Mouse (Mus musculus): ENCODE measurements around the gene Uba52. TPM values are rescaled to one million over a fixed set of nuclear protein-coding genes. Genes with fewer than 3 reads are reported as not detected.

Uba52 gene
- polyA plus RNA-seq, 1 experiment from 2014 or later, result 843 TPM

GRCm38 (mm10) chr8:70469938-70470337, 40.7 kb downstream of the Uba52 start:
- H3K4me3 ChIP-seq (replicated peaks), result no peak overlapping the region
- H3K4me1 ChIP-seq, result peaks cover 16% of the 10 kb centered on the region
- ATAC-seq (ENCODE audit: insufficient read depth, low FRiP score, low read depth), result no peak
- no peaks in the 10 kb centered on the region for H3K9me3 ChIP-seq
- 68% methylated on average over 2 of the region's 2 CpGs for WGBS
- H3K36me3 ChIP-seq, result 0 out of 2 replicates have a peak, but pooled peaks cover under 1% of the 10 kb centered on the region
- H3K27ac ChIP-seq, result no peak overlapping the region
- no peaks in the 10 kb centered on the region for H3K27me3 ChIP-seq (replicated peaks)
- H3K4me2 ChIP-seq, result no peak overlapping the region
- H3K9ac ChIP-seq, result no peak overlapping the region

DNA sequence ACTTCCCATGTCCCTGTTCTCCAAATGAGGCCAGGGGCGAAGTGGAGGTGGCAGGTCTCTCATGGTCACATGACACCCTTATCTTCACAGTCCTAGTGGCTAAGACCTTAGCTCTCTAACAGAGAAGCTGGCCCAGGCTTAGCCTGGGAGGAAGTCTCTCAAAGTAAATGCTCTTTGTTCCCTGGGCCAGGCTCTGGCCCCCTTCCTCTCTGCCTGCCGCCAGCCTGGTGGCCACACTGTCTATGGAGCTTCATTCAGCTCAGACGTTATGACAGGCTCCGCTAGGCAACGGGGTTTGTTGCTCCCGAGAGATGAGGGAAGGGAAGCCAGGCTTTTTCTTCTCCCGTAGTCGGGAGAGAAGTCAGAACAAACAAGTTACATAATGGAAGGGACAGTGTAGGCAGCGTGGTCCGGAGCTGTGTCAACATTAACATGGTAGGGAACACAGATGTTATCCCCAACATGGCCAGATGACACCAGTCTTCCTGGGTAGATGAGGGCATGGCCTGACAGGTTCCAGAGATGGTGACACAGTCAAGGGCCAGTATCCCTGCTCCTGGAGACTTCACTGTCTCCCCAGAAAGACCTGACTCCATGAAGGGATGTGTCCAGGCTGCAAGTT, 41.2 kb downstream of the Uba52 start:
- Histone ChIP-seq H3K4me2 (no peak overlapping the region), H3K4me3 (replicated peaks) (no peak overlapping the region), H3K9me3 (no peaks in the 10 kb centered on the region), H3K27me3 (replicated peaks) (no peaks in the 10 kb centered on the region), H3K9ac (no peak overlapping the region), H3K4me1 (peaks cover 16% of the 10 kb centered on the region), H3K27ac (no peak overlapping the region), H3K36me3 (no peaks in the 10 kb centered on the region)
- 49% methylated on average over 10 of the region's 10 CpGs for WGBS
- ATAC-seq (ENCODE audit: insufficient read depth, low FRiP score, low read depth), result no peak; the same call in 1 of the 2 replicates

DNA sequence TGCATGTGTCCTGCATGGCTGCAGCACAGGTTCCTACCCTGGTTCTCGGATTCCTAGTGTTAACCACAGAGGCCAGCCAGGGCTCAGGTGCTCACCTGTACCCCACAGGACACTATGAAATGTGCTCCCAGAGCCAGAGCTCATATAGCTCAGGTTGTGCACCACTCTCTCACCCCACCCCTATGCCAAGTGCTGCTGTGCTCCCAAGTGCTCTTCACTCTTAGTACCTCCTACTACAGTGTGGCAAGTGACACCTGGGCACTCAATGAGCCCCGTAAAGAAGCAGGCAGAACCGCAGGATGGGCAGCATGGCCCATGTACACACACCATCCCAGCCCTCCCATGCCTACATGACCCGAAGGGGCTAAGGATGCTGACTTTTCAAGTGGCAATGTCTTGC, 41.9 kb downstream of the Uba52 start:
- H3K27me3 ChIP-seq (replicated peaks), result no peaks in the 10 kb centered on the region
- no peaks in the 10 kb centered on the region for H3K9me3 ChIP-seq
- H3K4me3 ChIP-seq (replicated peaks), result no peak overlapping the region
- peaks cover 16% of the 10 kb centered on the region for H3K4me1 ChIP-seq
- no peak for ATAC-seq (ENCODE audit: insufficient read depth, low FRiP score, low read depth)
- WGBS, result 91% methylated on average over 4 of the region's 4 CpGs
- no peak overlapping the region for H3K9ac ChIP-seq
- H3K4me2 ChIP-seq, result no peak overlapping the region
- no peaks in the 10 kb centered on the region for H3K36me3 ChIP-seq
- no peak overlapping the region for H3K27ac ChIP-seq

DNA sequence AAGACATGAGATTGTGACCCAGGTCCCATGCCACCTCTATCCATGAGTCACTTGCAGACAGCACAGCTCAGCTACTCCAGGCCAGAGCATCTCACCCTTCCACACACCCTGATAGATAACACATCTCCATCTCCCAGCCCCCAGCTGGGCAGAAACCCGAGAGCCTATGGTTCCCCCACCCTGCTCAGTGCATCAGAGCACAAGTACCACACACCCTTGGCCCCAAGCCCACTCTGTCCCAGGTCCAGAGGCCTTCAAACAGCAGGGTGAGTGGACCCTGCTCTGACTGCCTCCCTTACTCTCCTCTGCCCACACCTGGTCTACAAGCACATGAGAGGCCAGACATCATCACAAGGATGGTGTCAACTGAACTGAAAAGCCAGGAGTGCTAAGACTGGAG, 42.7 kb downstream of the Uba52 start:
- H3K9me3 ChIP-seq, result no peaks in the 10 kb centered on the region
- WGBS, result 65% methylated on average over 1 of the region's 1 CpGs
- H3K4me3 ChIP-seq (replicated peaks), result no peak overlapping the region
- no peaks in the 10 kb centered on the region for H3K27me3 ChIP-seq (replicated peaks)
- H3K4me2 ChIP-seq, result no peak overlapping the region
- H3K9ac ChIP-seq, result no peak overlapping the region
- peaks cover 16% of the 10 kb centered on the region for H3K4me1 ChIP-seq
- H3K36me3 ChIP-seq, result no peaks in the 10 kb centered on the region
- H3K27ac ChIP-seq, result no peak overlapping the region
- no peak for ATAC-seq (ENCODE audit: insufficient read depth, low FRiP score, low read depth)

- Histone ChIP-seq H3K4me2 (no peak overlapping the region), H3K4me1 (peaks cover 16% of the 10 kb centered on the region), H3K36me3 (no peaks in the 10 kb centered on the region), H3K9me3 (no peaks in the 10 kb centered on the region), H3K9ac (no peak overlapping the region), H3K4me3 (replicated peaks) (no peak overlapping the region), H3K27me3 (replicated peaks) (no peaks in the 10 kb centered on the region), H3K27ac (no peak overlapping the region)
- 71% methylated on average over 5 of the region's 5 CpGs for WGBS
- no peak for ATAC-seq (ENCODE audit: insufficient read depth, low FRiP score, low read depth)
Observed at GRCm38 (mm10) chr8:70467229-70467725, 43.3 kb downstream of the Uba52 start.

GRCm38 (mm10) chr8:70466771-70467170, 43.8 kb downstream of the Uba52 start:
- Histone ChIP-seq H3K9me3 (no peaks in the 10 kb centered on the region), H3K27me3 (replicated peaks) (no peaks in the 10 kb centered on the region), H3K27ac (no peak overlapping the region), H3K4me2 (no peak overlapping the region), H3K9ac (no peak overlapping the region), H3K4me3 (replicated peaks) (no peak overlapping the region), H3K4me1 (peaks cover 16% of the 10 kb centered on the region), H3K36me3 (no peaks in the 10 kb centered on the region)
- no peak for ATAC-seq (ENCODE audit: insufficient read depth, low FRiP score, low read depth)
- WGBS, result 64% methylated on average over 11 of the region's 11 CpGs

GRCm38 (mm10) chr8:70466305-70466704, 44.3 kb downstream of the Uba52 start:
- H3K4me2 ChIP-seq, result no peak overlapping the region
- no peak overlapping the region for H3K4me3 ChIP-seq (replicated peaks)
- H3K4me1 ChIP-seq, result peaks cover 16% of the 10 kb centered on the region
- no peak overlapping the region for H3K9ac ChIP-seq
- no peaks in the 10 kb centered on the region for H3K36me3 ChIP-seq
- no peaks in the 10 kb centered on the region for H3K9me3 ChIP-seq
- no peaks in the 10 kb centered on the region for H3K27me3 ChIP-seq (replicated peaks)
- no peak overlapping the region for H3K27ac ChIP-seq
- ATAC-seq (ENCODE audit: insufficient read depth, low FRiP score, low read depth), result no peak
- 76% methylated on average over 4 of the region's 4 CpGs for WGBS

- H3K4me3 ChIP-seq (replicated peaks), result no peak overlapping the region
- ATAC-seq (ENCODE audit: insufficient read depth, low FRiP score, low read depth), result no peak
- no peak overlapping the region for H3K4me2 ChIP-seq
- H3K27me3 ChIP-seq (replicated peaks), result no peaks in the 10 kb centered on the region
- no peak overlapping the region for H3K9ac ChIP-seq
- WGBS, result 95% methylated on average over 4 of the region's 4 CpGs
- no peak overlapping the region for H3K27ac ChIP-seq
- H3K4me1 ChIP-seq, result peaks cover 16% of the 10 kb centered on the region
- no peaks in the 10 kb centered on the region for H3K9me3 ChIP-seq
- no peaks in the 10 kb centered on the region for H3K36me3 ChIP-seq
Observed at GRCm38 (mm10) chr8:70465701-70466100, 44.9 kb downstream of the Uba52 start.

DNA sequence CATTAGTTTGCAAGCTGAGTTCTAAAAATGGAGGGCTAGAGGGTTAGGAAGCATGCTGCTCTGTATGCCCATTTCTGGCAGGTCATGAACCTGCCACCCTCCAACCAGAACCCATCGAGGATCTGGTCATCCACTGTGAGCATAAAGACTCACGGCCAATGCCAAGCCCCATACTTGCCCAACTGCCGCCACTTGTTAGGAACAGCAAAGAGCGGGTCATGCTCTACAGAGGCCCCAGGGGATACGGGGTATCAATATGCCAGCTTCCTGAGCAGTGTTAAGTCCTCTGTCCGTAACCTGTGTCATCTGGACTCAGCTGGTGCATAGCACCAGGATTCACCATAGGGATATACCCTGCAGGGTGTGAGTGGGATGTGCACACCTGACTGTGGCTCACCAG, 46.4 kb downstream of the Uba52 start:
- ATAC-seq (ENCODE audit: insufficient read depth, low FRiP score, low read depth), result no peak
- Histone ChIP-seq H3K4me3 (replicated peaks) (no peak overlapping the region), H3K9ac (no peak overlapping the region), H3K27me3 (replicated peaks) (no peaks in the 10 kb centered on the region), H3K9me3 (no peaks in the 10 kb centered on the region), H3K4me1 (peaks cover 12% of the 10 kb centered on the region; the same call in 1 of the 2 replicates), H3K36me3 (no peaks in the 10 kb centered on the region), H3K27ac (no peak overlapping the region), H3K4me2 (no peak overlapping the region)
- WGBS, result 92% methylated on average over 6 of the region's 6 CpGs

GRCm38 (mm10) chr8:70463306-70463705, 47.3 kb downstream of the Uba52 start:
- Histone ChIP-seq H3K36me3 (no peaks in the 10 kb centered on the region), H3K27ac (no peak overlapping the region), H3K4me3 (replicated peaks) (no peak overlapping the region), H3K27me3 (replicated peaks) (no peaks in the 10 kb centered on the region), H3K9me3 (no peaks in the 10 kb centered on the region), H3K4me2 (no peak overlapping the region), H3K9ac (no peak overlapping the region), H3K4me1 (peaks cover 9% of the 10 kb centered on the region; the same call in 1 of the 2 replicates)
- ATAC-seq (ENCODE audit: insufficient read depth, low FRiP score, low read depth), result no peak
- WGBS, result 82% methylated on average over 4 of the region's 4 CpGs

- no peaks in the 10 kb centered on the region for H3K36me3 ChIP-seq
- no peak overlapping the region for H3K27ac ChIP-seq
- no peak overlapping the region for H3K4me3 ChIP-seq (replicated peaks)
- H3K4me2 ChIP-seq, result no peak overlapping the region
- H3K27me3 ChIP-seq (replicated peaks), result no peaks in the 10 kb centered on the region
- H3K4me1 ChIP-seq, result peaks cover 9% of the 10 kb centered on the region; the same call in 1 of the 2 replicates
- no peak for ATAC-seq (ENCODE audit: insufficient read depth, low FRiP score, low read depth)
- WGBS, result 89% methylated on average over 8 of the region's 8 CpGs
- H3K9ac ChIP-seq, result no peak overlapping the region
- no peaks in the 10 kb centered on the region for H3K9me3 ChIP-seq
Observed at GRCm38 (mm10) chr8:70462516-70462813, 48.1 kb downstream of the Uba52 start.

GRCm38 (mm10) chr8:70461765-70462515, 48.7 kb downstream of the Uba52 start:
- Histone ChIP-seq H3K36me3 (no peaks in the 10 kb centered on the region), H3K9ac (no peak overlapping the region), H3K4me2 (no peak overlapping the region), H3K27me3 (replicated peaks) (no peaks in the 10 kb centered on the region), H3K4me1 (peaks cover 4% of the 10 kb centered on the region; the same call in 1 of the 2 replicates), H3K4me3 (replicated peaks) (no peak overlapping the region), H3K27ac (no peak overlapping the region), H3K9me3 (no peaks in the 10 kb centered on the region)
- WGBS, result 80% methylated on average over 16 of the region's 16 CpGs
- ATAC-seq (ENCODE audit: insufficient read depth, low FRiP score, low read depth), result no peak

Measured in stomach, embryonic 15.5 days (tissue).